Mouse (Mus musculus) midbrain, embryonic 13.5 days (tissue): ENCODE results near the gene Dip2b. TPM values are rescaled to one million over a fixed set of nuclear protein-coding genes. Genes with fewer than 3 reads are reported as not detected.

Experiments
- ATAC-seq: fragments of 200-750 bp; cut with Nextera tagmentation; 2 replicates; pipeline ENCODE4 v1.8.0; 2017; ENCODE audit warnings: mild to moderate bottlenecking, moderate TSS enrichment, moderate library complexity
- H3K27ac ChIP-seq: fragments of 300-500 bp; sonication (generic); 2 replicates; pipeline ENCODE4 v1.5.1; 2015; ENCODE audit warnings: inconsistent platforms, mild to moderate bottlenecking, moderate library complexity
- H3K27me3 ChIP-seq: fragments of 300-500 bp; sonication (generic); 2 replicates; pipeline ENCODE4 v1.6.1; 2015; ENCODE audit warnings: mild to moderate bottlenecking, inconsistent platforms
- H3K36me3 ChIP-seq: fragments of 300-500 bp; sonication (generic); 2 replicates; pipeline ENCODE4 v1.6.1; 2015; ENCODE audit warnings: mild to moderate bottlenecking, inconsistent platforms
- H3K4me1 ChIP-seq: fragments of 300-500 bp; sonication (generic); replicated peaks from 2 replicates; pipeline ENCODE4 v1.6.1; 2015; ENCODE audit warnings: inconsistent platforms
- H3K4me2 ChIP-seq: fragments of 300-500 bp; sonication (generic); replicated peaks from 2 replicates; pipeline ENCODE4 v1.6.1; 2015; ENCODE audit warnings: moderate library complexity, mild to moderate bottlenecking, inconsistent platforms
- H3K4me3 ChIP-seq: fragments of 300-500 bp; sonication (generic); replicated peaks from 2 replicates; pipeline ENCODE4 v1.5.1; 2015; ENCODE audit warnings: mild to moderate bottlenecking, inconsistent platforms
- H3K9ac ChIP-seq: fragments of 300-500 bp; sonication (generic); replicated peaks from 2 replicates; pipeline ENCODE4 v1.6.1; 2015; ENCODE audit warnings: mild to moderate bottlenecking, inconsistent platforms
- H3K9me3 ChIP-seq: fragments of 300-500 bp; sonication (generic); 2 replicates; pipeline ENCODE4 v1.6.1; 2016; ENCODE audit warnings: mild to moderate bottlenecking, inconsistent platforms
- WGBS: fragments of 180-500 bp; shearing (Covaris S2); methylation state at CpG from one replicate; pipeline ENCODE4 v1.1.7; 2015; 5-methylcytosine and 5-hydroxymethylcytosine counted together
- polyA plus RNA-seq: library from polyadenylated mRNA; unstranded; fragments of >200 nt; fragmentation: Nextera tagmentation; extraction: Ambion mirVana; gene quantifications from 2 replicates; pipeline ENCODE4 v1.2.1, GENCODE M21; 2015

The Dip2b gene
- polyA plus RNA-seq, 1 experiment from 2014 or later, result 24.1 TPM

DNA sequence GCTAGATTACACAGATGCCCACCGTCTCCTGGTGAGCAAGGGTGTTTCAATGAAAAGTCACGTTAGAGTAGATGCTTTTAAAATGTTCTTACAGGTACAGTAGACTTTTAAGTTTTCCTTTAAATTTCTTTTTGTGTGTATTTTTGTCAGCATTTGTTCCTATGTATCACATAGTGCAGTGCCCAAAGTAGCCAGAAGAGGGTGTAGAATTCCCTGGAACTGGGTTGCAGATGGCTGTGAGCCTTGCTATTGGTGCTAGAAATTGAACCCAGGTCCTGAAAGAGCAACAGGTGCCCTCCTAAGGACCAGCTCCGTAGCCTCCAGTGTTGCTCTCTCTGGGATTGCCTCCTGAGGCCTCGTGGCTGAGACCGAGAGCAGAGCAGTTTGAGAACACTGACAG lies 150.1 kb downstream of the Dip2b start:
- ATAC-seq, result no peak
- Histone ChIP-seq H3K4me3 (no peak overlapping the region), H3K4me1 (no peaks in the 10 kb centered on the region), H3K4me2 (no peak overlapping the region), H3K9ac (no peak overlapping the region), H3K36me3 (peaks cover 98% of the 10 kb centered on the region), H3K27ac (no peak overlapping the region), H3K27me3 (no peaks in the 10 kb centered on the region), H3K9me3 (no peaks in the 10 kb centered on the region)
- WGBS, result 94% methylated on average over 5 of the region's 5 CpGs

DNA sequence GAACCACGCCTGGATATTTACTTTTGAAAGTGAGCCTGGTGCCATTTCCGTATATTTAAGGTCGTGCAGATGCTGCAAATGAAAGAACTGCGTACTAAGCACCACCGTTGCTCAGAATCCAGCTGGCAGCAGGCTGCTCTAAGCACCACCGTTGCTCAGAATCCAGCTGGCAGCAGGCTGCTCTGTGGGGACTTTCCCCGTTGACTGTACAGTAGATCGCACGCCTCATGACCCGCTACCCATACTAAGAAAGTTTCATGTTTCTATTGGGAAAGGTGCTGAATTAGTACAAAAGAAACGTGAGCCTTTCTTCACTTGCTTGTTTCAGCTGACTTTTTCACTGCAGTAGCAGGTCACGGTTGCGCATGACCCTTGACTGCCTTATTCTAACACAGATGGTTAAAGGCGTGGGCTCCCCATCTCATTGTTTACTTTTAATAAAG lies 150.5 kb downstream of the Dip2b start:
- Histone ChIP-seq H3K27ac (no peak overlapping the region), H3K36me3 (peaks cover 98% of the 10 kb centered on the region), H3K4me3 (no peak overlapping the region), H3K27me3 (no peaks in the 10 kb centered on the region), H3K9me3 (no peaks in the 10 kb centered on the region), H3K4me1 (no peaks in the 10 kb centered on the region), H3K4me2 (no peak overlapping the region), H3K9ac (no peak overlapping the region)
- ATAC-seq, result no peak
- 87% methylated on average over 14 of the region's 14 CpGs for WGBS

DNA sequence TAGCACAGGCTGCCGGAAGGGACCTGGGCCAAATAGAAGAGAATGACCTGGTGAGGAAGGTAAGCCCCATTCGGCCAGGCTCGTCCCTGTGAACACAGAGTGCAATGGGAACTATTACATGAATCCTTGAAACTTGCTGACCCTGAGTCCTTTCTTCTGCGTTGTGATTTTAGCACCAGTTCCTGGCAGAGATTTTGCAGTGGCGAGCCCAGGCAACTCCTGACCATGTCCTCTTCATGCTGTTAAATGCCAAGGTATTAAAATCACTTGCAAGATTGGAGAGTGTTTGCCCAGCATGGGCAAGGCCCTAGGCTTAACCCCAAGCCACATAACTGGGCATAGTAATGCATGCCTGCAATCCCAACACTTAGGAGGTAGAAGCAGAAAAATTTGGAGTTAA lies 151.6 kb downstream of the Dip2b start:
- Histone ChIP-seq H3K4me3 (no peak overlapping the region), H3K9ac (no peak overlapping the region), H3K4me2 (no peak overlapping the region), H3K27ac (no peak overlapping the region), H3K9me3 (no peaks in the 10 kb centered on the region), H3K36me3 (peaks cover 98% of the 10 kb centered on the region), H3K27me3 (no peaks in the 10 kb centered on the region), H3K4me1 (no peaks in the 10 kb centered on the region)
- WGBS, result 94% methylated on average over 5 of the region's 5 CpGs
- ATAC-seq, result no peak

DNA sequence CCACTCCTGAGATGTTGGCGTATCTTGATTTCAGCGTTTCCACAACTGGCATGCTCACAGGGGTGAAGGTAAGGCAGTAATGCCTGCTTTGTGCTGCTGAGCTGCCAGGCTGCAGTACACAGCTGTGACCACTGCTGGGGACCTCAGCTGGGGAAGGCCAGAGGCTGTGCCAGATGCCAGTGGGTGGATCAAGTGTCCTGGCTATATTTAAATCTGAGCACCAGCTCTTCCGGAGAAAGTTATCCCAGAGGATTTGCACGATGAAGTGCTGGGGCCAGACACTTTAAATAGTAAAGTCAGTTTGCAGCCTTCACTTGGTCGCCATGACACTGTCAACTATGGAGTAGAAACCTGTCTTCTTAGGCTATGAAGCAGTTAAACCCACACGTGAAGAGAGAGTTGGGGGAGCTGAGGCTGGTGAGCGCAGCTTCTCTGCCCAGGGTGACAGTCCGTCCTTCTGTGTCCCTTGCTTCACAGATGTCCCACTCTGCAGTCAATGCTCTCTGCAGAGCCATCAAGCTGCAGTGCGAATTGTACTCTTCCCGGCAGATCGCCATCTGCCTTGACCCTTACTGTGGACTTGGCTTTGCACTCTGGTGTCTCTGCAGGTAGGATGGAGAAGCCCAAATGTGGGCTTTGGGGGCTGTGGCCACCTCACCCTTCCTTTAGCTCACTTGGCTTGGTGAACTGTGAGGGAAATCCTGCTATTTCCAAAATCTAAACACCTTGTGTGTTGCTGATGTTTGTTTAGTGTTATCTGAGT lies 160.7 kb downstream of the Dip2b start:
- no peak for ATAC-seq
- no peaks in the 10 kb centered on the region for H3K27me3 ChIP-seq
- no peak overlapping the region for H3K9ac ChIP-seq
- no peak overlapping the region for H3K27ac ChIP-seq
- H3K4me1 ChIP-seq, result no peaks in the 10 kb centered on the region
- peaks cover 93% of the 10 kb centered on the region for H3K36me3 ChIP-seq
- no peak overlapping the region for H3K4me2 ChIP-seq
- H3K9me3 ChIP-seq, result no peaks in the 10 kb centered on the region
- 89% methylated on average over 11 of the region's 11 CpGs for WGBS
- no peak overlapping the region for H3K4me3 ChIP-seq

DNA sequence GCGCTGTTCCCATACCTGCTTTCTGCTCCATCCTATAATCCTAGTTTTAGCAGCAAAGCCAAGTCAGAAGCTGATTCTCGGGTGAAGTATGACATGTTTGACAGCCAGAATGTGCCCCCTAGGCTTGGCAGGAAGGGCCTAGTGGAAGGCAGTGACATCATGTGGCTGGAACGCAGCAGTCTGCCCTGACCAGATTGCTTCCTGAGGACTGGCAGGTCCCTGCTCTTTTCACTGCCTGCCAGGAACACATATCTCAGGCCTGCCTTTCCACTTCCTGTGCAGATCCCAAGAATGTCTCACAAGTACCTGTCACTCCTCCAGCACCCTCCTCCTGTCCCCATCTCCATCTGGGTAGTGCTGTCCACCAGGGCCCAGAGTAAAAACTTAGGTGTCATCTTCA lies 161.3 kb downstream of the Dip2b start:
- WGBS, result 84% methylated on average over 3 of the region's 3 CpGs
- Histone ChIP-seq H3K4me3 (no peak overlapping the region), H3K4me1 (no peaks in the 10 kb centered on the region), H3K36me3 (peaks cover 93% of the 10 kb centered on the region), H3K9ac (no peak overlapping the region), H3K27ac (no peak overlapping the region), H3K27me3 (no peaks in the 10 kb centered on the region), H3K4me2 (no peak overlapping the region), H3K9me3 (no peaks in the 10 kb centered on the region)
- no peak for ATAC-seq

DNA sequence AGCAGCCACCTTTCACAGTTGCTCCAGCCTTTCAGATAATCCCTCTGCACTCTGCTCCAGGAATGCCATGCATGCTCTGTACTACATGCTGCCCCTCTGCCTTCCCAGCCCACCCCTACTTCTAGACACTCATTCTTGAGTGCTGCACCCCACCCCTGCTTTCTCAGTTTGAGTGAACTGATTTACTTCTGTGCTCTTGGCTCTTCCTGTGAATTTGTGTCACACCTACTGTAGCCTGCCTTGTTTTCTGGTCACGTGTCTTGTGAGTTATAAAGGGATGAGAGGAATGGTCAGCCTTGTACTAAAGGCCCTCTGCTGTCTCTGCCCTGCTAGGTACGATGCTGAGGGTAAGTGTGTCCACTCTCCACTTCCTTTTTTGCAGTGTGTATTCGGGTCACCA lies 163.3 kb downstream of the Dip2b start:
- Histone ChIP-seq H3K4me2 (no peak overlapping the region), H3K4me1 (no peaks in the 10 kb centered on the region), H3K27me3 (no peaks in the 10 kb centered on the region), H3K9me3 (no peaks in the 10 kb centered on the region), H3K4me3 (no peak overlapping the region), H3K27ac (no peak overlapping the region), H3K36me3 (peaks cover 94% of the 10 kb centered on the region), H3K9ac (no peak overlapping the region)
- 94% methylated on average over 3 of the region's 3 CpGs for WGBS
- ATAC-seq, result no peak

DNA sequence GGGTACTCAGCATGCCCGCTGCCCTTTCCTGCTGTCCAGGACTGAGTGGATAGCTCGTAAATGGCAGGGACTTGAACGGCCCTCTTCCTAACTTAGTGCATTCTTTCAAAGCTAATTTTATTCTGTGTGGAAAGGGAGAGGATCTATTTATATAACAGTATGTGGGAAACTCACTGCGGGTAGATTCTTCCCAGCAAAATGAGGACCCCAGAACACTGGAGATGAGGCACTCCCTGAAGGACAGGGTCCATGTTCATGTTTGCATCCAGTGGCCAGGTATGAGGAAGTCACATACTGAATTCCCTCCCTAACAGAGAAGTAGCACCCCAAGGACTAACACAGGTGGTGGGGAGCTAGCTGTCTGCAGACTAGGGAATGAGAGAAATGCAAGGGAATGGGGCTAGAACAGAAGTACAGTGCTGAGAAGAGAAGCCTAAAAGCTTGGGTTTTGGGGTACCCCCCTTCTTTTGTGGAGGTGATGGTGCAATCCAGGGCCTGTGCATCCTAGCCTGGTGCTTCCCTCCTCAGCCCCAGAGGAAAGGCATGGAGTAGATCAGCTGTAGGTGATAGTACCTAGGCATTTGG lies 164.1 kb downstream of the Dip2b start:
- H3K4me1 ChIP-seq, result no peaks in the 10 kb centered on the region
- no peaks in the 10 kb centered on the region for H3K27me3 ChIP-seq
- ATAC-seq, result no peak
- no peak overlapping the region for H3K4me2 ChIP-seq
- no peak overlapping the region for H3K9ac ChIP-seq
- peaks cover 94% of the 10 kb centered on the region for H3K36me3 ChIP-seq
- 95% methylated on average over 4 of the region's 4 CpGs for WGBS
- no peak overlapping the region for H3K4me3 ChIP-seq
- H3K27ac ChIP-seq, result no peak overlapping the region
- no peaks in the 10 kb centered on the region for H3K9me3 ChIP-seq

DNA sequence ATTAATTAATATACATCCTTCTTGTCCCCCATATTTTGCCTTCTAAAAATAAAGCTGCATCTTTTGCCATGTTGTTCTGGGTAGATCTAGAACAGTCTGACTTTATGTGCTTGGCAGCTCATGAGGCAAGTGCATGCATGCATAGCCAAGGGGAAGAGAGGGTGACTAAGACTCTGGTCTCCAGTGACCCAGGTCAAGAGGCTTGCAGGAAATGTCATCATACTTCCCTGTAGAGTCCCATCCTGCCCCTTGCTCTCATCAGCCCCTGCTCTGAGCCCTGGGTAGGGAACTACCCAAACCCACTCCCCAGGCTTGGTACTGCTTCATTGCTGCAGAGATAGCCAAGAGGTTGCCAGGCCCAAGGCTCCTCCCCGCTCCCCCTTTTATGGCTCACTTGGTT lies 166.1 kb downstream of the Dip2b start:
- WGBS, result 93% methylated on average over 1 of the region's 1 CpGs
- Histone ChIP-seq H3K9me3 (no peaks in the 10 kb centered on the region), H3K9ac (no peak overlapping the region), H3K4me3 (no peak overlapping the region), H3K4me2 (no peak overlapping the region), H3K27me3 (no peaks in the 10 kb centered on the region), H3K27ac (no peak overlapping the region), H3K36me3 (peaks cover 92% of the 10 kb centered on the region), H3K4me1 (no peaks in the 10 kb centered on the region)
- ATAC-seq, result no peak

DNA sequence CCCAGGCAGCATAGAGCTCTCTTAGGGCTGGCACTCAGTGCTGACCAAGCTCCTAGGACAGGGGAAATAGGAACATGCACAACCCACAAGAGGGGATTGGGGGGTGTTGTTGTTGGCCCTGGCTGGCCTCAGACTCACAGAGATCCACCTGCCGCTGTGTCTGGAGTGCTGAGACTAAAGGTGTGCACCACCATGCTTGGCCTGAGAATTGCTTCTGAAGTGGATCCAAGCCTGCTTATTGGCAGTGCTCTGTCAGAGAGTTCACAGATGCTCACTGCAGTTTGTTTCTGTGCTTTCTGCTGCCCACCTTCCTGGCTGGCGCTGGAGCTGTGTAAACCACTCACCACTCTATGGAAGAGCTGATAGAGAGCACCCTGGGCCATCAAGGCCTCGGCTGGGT lies 171.5 kb downstream of the Dip2b start:
- H3K4me3 ChIP-seq, result no peak overlapping the region
- no peaks in the 10 kb centered on the region for H3K9me3 ChIP-seq
- H3K27ac ChIP-seq, result no peak overlapping the region
- no peak overlapping the region for H3K9ac ChIP-seq
- no peaks in the 10 kb centered on the region for H3K4me1 ChIP-seq
- no peak overlapping the region for H3K4me2 ChIP-seq
- WGBS, result 95% methylated on average over 3 of the region's 3 CpGs
- ATAC-seq, result no peak
- no peaks in the 10 kb centered on the region for H3K27me3 ChIP-seq
- H3K36me3 ChIP-seq, result peaks cover 95% of the 10 kb centered on the region

DNA sequence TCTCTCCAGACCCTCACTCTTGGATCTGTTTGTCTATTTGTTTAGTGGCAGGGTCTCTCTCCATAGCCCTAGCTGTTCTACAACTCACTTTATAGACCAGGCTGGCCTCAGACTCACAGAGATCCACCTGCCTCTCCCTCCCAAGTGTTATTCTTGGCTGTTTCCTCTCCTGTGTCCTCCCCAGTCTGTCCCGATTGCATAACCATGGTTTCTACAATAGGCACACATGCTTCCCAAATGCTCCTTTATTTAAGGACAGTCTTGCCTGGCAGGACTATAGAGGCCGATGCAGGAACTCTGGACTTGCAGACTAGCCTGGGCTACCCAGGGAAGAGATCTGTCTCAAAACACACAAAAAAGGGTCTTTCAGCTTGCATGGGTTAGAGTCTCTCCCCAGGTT lies 174.9 kb downstream of the Dip2b start:
- ATAC-seq, result no peak
- Histone ChIP-seq H3K9me3 (no peaks in the 10 kb centered on the region), H3K4me3 (no peak overlapping the region), H3K27ac (no peak overlapping the region), H3K9ac (no peak overlapping the region), H3K4me2 (no peak overlapping the region), H3K4me1 (no peaks in the 10 kb centered on the region), H3K27me3 (no peaks in the 10 kb centered on the region), H3K36me3 (peaks cover 86% of the 10 kb centered on the region)
- WGBS, result 92% methylated on average over 2 of the region's 2 CpGs

DNA sequence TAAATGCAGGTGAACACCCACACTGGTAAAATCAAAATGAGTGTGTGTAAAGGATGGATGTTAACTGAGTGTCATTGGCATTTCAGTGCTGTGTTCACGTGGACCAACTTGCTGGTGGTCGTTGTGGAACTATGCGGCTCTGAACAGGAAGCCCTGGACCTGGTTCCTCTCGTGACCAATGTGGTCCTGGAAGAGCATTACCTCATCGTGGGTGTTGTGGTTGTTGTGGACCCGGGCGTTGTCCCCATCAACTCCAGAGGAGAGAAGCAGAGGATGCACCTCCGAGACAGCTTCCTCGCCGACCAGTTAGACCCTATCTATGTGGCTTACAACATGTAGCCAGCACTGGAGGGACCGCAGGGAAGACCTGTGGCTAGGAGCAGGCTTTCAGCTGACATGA lies 176.6 kb downstream of the Dip2b start:
- ATAC-seq, result no peak
- 93% methylated on average over 11 of the region's 11 CpGs for WGBS
- H3K36me3 ChIP-seq, result peaks cover 71% of the 10 kb centered on the region
- no peaks in the 10 kb centered on the region for H3K4me1 ChIP-seq
- H3K9ac ChIP-seq, result no peak overlapping the region
- H3K9me3 ChIP-seq, result no peaks in the 10 kb centered on the region
- no peak overlapping the region for H3K4me3 ChIP-seq
- H3K4me2 ChIP-seq, result no peak overlapping the region
- H3K27ac ChIP-seq, result no peak overlapping the region
- no peaks in the 10 kb centered on the region for H3K27me3 ChIP-seq

DNA sequence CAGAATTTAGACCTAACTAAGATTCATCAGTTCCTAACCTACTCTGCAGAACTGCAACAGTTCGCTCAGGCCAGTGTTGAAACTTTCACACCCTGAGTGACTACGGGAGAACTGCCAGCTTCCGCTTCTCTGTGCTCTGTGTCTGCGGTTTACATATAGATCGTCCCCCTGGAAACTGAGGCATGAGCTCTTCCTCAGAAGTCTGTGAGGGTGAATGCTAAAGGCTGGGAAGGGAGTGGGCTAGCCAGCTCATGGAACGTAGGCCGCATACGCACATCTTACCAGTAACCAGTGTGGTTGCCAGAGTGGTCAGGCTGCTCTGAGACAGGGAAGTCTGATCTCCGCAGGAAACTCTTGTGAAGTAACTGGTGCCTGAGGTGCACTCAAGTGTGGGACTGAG lies 177.7 kb downstream of the Dip2b start:
- Histone ChIP-seq H3K9ac (no peak overlapping the region), H3K9me3 (no peaks in the 10 kb centered on the region), H3K4me3 (no peak overlapping the region), H3K27ac (no peak overlapping the region), H3K36me3 (peaks cover 61% of the 10 kb centered on the region), H3K27me3 (no peaks in the 10 kb centered on the region), H3K4me1 (no peaks in the 10 kb centered on the region), H3K4me2 (no peak overlapping the region)
- no peak for ATAC-seq
- WGBS, result 93% methylated on average over 9 of the region's 9 CpGs

DNA sequence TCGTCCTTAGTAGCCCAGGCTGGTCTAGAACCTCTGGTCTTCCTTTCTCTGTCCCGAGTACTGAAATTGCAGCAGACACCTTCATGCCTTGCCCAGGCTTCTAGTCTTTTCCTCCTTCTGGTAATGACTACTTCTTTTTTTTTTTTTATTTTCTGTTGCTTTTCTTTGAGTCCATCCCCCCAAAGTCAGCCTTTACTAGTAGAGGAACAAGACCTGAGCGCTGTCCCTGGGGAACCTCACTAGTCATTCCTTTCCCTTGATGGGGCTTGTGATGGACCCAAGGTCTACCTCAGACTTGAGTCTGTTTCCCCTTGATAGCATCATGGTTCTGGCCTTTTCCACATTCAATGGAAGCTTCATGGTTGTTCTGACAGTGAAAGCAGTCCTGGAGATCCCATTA lies 179.6 kb downstream of the Dip2b start:
- Histone ChIP-seq H3K4me1 (no peaks in the 10 kb centered on the region), H3K27me3 (no peaks in the 10 kb centered on the region), H3K36me3 (peaks cover 46% of the 10 kb centered on the region), H3K4me3 (no peak overlapping the region), H3K4me2 (no peak overlapping the region), H3K27ac (no peak overlapping the region; the same call in 1 of the 2 replicates), H3K9ac (no peak overlapping the region), H3K9me3 (peaks cover 7% of the 10 kb centered on the region; the same call in 1 of the 2 replicates)
- ATAC-seq, result no peak
- WGBS, result 97% methylated on average over 3 of the region's 3 CpGs
